Mouse (Mus musculus) liver, adult 2 months (tissue): ENCODE results near the gene Ero1l. TPM values are rescaled to one million over a fixed set of nuclear protein-coding genes. Genes with fewer than 3 reads are reported as not detected.

Source experiments
- DNase-seq: peaks from one replicate; pipeline ENCODE4 v3.0.0-alpha.2; 2011; ENCODE audit warnings: low read depth, low spot score; ENCODE audit errors: extremely low read depth
- H3K27ac ChIP-seq: fragments of 200-500 bp; replicated peaks from 2 replicates; pipeline ENCODE4 v1.5.1; 2012; ENCODE audit warnings: low read depth, mild to moderate bottlenecking, control low read depth, inconsistent platforms, low read length; ENCODE audit not compliant: insufficient read depth
- H3K27me3 ChIP-seq: fragments of 200-500 bp; 2 replicates; pipeline ENCODE4 v1.6.1; 2012; ENCODE audit warnings: mild to moderate bottlenecking, moderate library complexity, low read length, inconsistent platforms; ENCODE audit not compliant: control insufficient read depth, insufficient read depth
- H3K36me3 ChIP-seq: fragments of 200-500 bp; 2 replicates; pipeline ENCODE4 v1.6.1; 2012; ENCODE audit warnings: low read length, inconsistent platforms; ENCODE audit not compliant: control insufficient read depth, insufficient read depth
- H3K4me1 ChIP-seq: fragments of 200-500 bp; 2 replicates; pipeline ENCODE4 v1.6.1; 2011; ENCODE audit warnings: low read length; ENCODE audit not compliant: control insufficient read depth, insufficient read depth
- H3K4me3 ChIP-seq: fragments of 200-500 bp; 2 replicates; pipeline ENCODE4 v1.5.1; 2011; ENCODE audit warnings: low read depth, mild to moderate bottlenecking, control low read depth, low read length, moderate library complexity; ENCODE audit not compliant: insufficient read depth
- H3K79me2 ChIP-seq: fragments of 200-500 bp; 2 replicates; pipeline ENCODE4 v1.6.1; 2012; ENCODE audit warnings: inconsistent platforms, mild to moderate bottlenecking, low read length, moderate library complexity; ENCODE audit not compliant: control insufficient read depth, insufficient read depth
- H3K9ac ChIP-seq: fragments of 200-500 bp; 2 replicates; pipeline ENCODE4 v1.6.1; 2012; ENCODE audit warnings: low read depth, mild to moderate bottlenecking, control low read depth, inconsistent platforms, low read length
- CTCF ChIP-seq: fragments of 200-500 bp; IDR thresholded peaks from 2 replicates; pipeline ENCODE4 v1.5.1; 2011; ENCODE audit warnings: low read depth, low read length, control low read depth
- POLR2A ChIP-seq: fragments of 200-500 bp; IDR thresholded peaks from 2 replicates; pipeline ENCODE4 v1.6.1; 2011; ENCODE audit warnings: low read length, control low read depth; ENCODE audit not compliant: insufficient read depth; ENCODE audit errors: extremely low read depth
- WGBS: fragments of 180-500 bp; shearing (Covaris S2); methylation state at CpG from one replicate; pipeline ENCODE4 v1.1.7; 2018; 5-methylcytosine and 5-hydroxymethylcytosine counted together
- polyA plus RNA-seq: library from polyadenylated mRNA; depleted of rRNA; stranded (reverse); fragments of >200 nt; gene quantifications from 2 replicates; pipeline ENCODE4 v1.2.3, GENCODE M21; 2012; rRNA removed
- total RNA-seq: library from RNA; depleted of rRNA; stranded (reverse); fragments of >200 nt; gene quantifications from 2 replicates; pipeline ENCODE4 v1.2.3, GENCODE M21; 2014; rRNA removed

The Ero1l gene
- total and polyA plus RNA-seq, 2 experiments, result 4.1 to 16.1 TPM

- H3K79me2 ChIP-seq, result no peaks in the 10 kb centered on the region
- H3K9ac ChIP-seq, result no peak overlapping the region
- H3K27ac ChIP-seq, result no peak overlapping the region
- DNase-seq, result no peak
- no peaks in the 10 kb centered on the region for H3K27me3 ChIP-seq
- H3K4me1 ChIP-seq, result no peaks in the 10 kb centered on the region
- WGBS, result 81% methylated on average over 2 of the region's 2 CpGs
- TF ChIP-seq POLR2A (no peak), CTCF (no peak)
- no peak overlapping the region for H3K4me3 ChIP-seq
- H3K36me3 ChIP-seq, result no peaks in the 10 kb centered on the region
These were observed 79.5 kb downstream of the Ero1l start for GRCm38 (mm10) chr14:45239042-45239441.

Other genes with a start within 250 kb of the Ero1l start
- gene Gpr137c, start 99.1 kb downstream of the Ero1l start, total RNA-seq, result 0.81 and 1.6 TPM in 2 replicates
- gene Gpr137c, start 99.1 kb downstream of the Ero1l start, polyA plus RNA-seq, result 1.2 and 3.3 TPM in 2 replicates
- 8.2 and 10.3 TPM in 2 replicates for gene Txndc16, start 98.4 kb downstream of the Ero1l start, total RNA-seq
- gene Txndc16, start 98.4 kb downstream of the Ero1l start, polyA plus RNA-seq, result 0.81 and 0.96 TPM in 2 replicates
- 101 and 108 TPM in 2 replicates for gene Psmc6, start 11.0 kb upstream of the Ero1l start, total RNA-seq
- gene Psmc6, start 11.0 kb upstream of the Ero1l start, polyA plus RNA-seq, result 21.5 and 32.8 TPM in 2 replicates
- 5.3 and 6.1 TPM in 2 replicates for gene Styx, start 32.3 kb upstream of the Ero1l start, total RNA-seq
- 1.4 and 3.5 TPM in 2 replicates for gene Styx, start 32.3 kb upstream of the Ero1l start, polyA plus RNA-seq
- 115 and 121 TPM in 2 replicates for gene Gnpnat1, start 86.1 kb upstream of the Ero1l start, total RNA-seq
- 23.5 and 30.6 TPM in 2 replicates for gene Gnpnat1, start 86.1 kb upstream of the Ero1l start, polyA plus RNA-seq
- 95.1 and 104 TPM in 2 replicates for gene Fermt2, start 211.3 kb upstream of the Ero1l start, total RNA-seq
- 37.4 and 49.7 TPM in 2 replicates for gene Fermt2, start 211.3 kb upstream of the Ero1l start, polyA plus RNA-seq